Mouse (Mus musculus) right cerebral cortex, postnatal 4 days (tissue): ENCODE results near the gene Hoxa7.

Experiments
- DNase-seq: peaks from one replicate; pipeline ENCODE4 v3.0.0-alpha.2; 2022

Hoxa7 gene

GRCm38 (mm10) chr6:52238976-52239375 lies 17.3 kb upstream of the Hoxa7 start:
- DNase-seq: no peak

- no peak for DNase-seq
Observed at GRCm38 (mm10) chr6:52238155-52238545, 16.5 kb upstream of the Hoxa7 start.

GRCm38 (mm10) chr6:52237346-52238154 lies 15.9 kb upstream of the Hoxa7 start:
- DNase-seq: no peak

- DNase-seq: no peak
Observed at GRCm38 (mm10) chr6:52236806-52237205, 15.2 kb upstream of the Hoxa7 start.

GRCm38 (mm10) chr6:52235866-52236265 lies 14.2 kb upstream of the Hoxa7 start:
- DNase-seq: no peak

- no peak for DNase-seq
Observed at GRCm38 (mm10) chr6:52235267-52235666, 13.6 kb upstream of the Hoxa7 start.

GRCm38 (mm10) chr6:52234428-52235140 lies 12.9 kb upstream of the Hoxa7 start:
- DNase-seq: no peak

GRCm38 (mm10) chr6:52233546-52234427 lies 12.1 kb upstream of the Hoxa7 start:
- no peak for DNase-seq

GRCm38 (mm10) chr6:52232984-52233545 lies 11.4 kb upstream of the Hoxa7 start:
- DNase-seq: no peak

GRCm38 (mm10) chr6:52232568-52232965 lies 10.9 kb upstream of the Hoxa7 start:
- DNase-seq: no peak

- no peak for DNase-seq
Observed at GRCm38 (mm10) chr6:52231885-52232567, 10.4 kb upstream of the Hoxa7 start.

- DNase-seq: no peak
Observed at GRCm38 (mm10) chr6:52230516-52231165, 9.0 kb upstream of the Hoxa7 start, which contains the start of gene Hoxa9. Gene Hoxa9 (minus strand): TSS chr6:52231089.

- no peak for DNase-seq
Observed at GRCm38 (mm10) chr6:52229558-52230416, 8.1 kb upstream of the Hoxa7 start.

- DNase-seq: no peak
Observed at GRCm38 (mm10) chr6:52228475-52229465, 7.1 kb upstream of the Hoxa7 start.

- DNase-seq: no peak
Observed at GRCm38 (mm10) chr6:52227470-52228222, 6.0 kb upstream of the Hoxa7 start.

- DNase-seq: no peak
Observed at GRCm38 (mm10) chr6:52226569-52227257, 5.1 kb upstream of the Hoxa7 start.

GRCm38 (mm10) chr6:52225612-52226568 lies 4.2 kb upstream of the Hoxa7 start:
- DNase-seq: no peak
